Mouse (Mus musculus): ENCODE results near the gene Gpr4. TPM values are rescaled to one million over a fixed set of nuclear protein-coding genes. Genes with fewer than 3 reads are reported as not detected.
A peak's percentile ranks its signal among the peaks of the same experiment; 100 is the strongest.

Gene Gpr4
- polyA plus RNA-seq, 1 experiment: 6.5 TPM

DNA sequence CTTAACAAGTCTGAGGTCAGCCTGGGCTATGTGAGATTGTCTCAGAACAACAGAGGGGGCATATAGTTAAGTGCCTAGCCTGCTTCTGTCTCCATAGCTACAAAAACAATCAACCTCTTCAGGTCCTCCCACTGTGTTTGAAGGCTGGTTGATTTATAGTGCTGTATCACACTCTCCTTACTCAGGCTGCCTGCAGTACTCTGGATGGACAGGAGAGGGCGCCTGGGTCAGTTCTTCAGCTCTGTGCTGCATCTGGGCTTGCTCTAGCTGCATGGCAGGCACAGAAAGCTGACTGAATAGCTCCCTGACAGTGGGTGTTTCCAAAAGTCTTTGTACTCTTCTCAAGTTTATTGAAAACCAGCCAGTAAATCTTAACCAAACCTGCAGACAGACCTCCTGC lies 27.1 kb downstream of the Gpr4 start:
- no peak overlapping the region for H3K27ac ChIP-seq (ENCODE audit: insufficient read depth, low read length)
- WGBS: 7% methylated on average over 1 of the region's 1 CpGs
- TF ChIP-seq POLR2A (IDR thresholded peaks at IDR 0.05; ENCODE audit: low read depth, low read length): no peak
- TF ChIP-seq CTCF (IDR thresholded peaks at IDR 0.05; ENCODE audit: extremely low read depth, insufficient read depth, insufficient read length, insufficient replicate concordance): peak; percentile 95
- H3K27me3 ChIP-seq (ENCODE audit: control insufficient read depth, insufficient read depth, low read length): no peaks in the 10 kb centered on the region
- no peaks in the 10 kb centered on the region for H3K4me1 ChIP-seq (ENCODE audit: control insufficient read depth, insufficient read depth, insufficient read length)
- H3K4me3 ChIP-seq (ENCODE audit: extremely low read depth, insufficient read depth, insufficient read length): no peak overlapping the region
- peak; percentile 71 to 86 for DNase-seq (ENCODE audit: low read depth in 1 of 2, low spot score in 2 of 2)
- H3K36me3 ChIP-seq (ENCODE audit: control insufficient read depth, insufficient read depth, low read length): no peaks in the 10 kb centered on the region

DNA sequence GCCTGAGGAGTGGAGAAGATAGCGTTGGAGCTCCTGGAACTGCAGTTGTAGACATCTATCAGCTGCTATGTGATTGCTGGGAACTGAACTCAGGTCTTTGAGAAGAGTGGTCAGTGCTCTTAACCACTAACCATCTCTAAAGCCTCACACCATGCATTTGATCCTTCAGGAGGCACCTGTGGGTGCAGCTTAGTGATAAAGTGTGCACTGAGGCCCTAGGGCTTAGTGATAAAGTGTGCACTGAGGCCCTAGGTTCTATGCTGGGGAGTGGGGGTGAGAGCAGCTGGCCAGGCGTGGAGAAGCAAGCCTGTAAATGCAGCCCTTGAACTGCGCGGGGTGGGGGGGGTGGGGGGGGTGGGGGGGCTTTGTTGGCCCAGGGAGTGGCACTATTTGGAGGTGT lies 27.6 kb downstream of the Gpr4 start:
- no peak overlapping the region for H3K27ac ChIP-seq (ENCODE audit: insufficient read depth, low read length)
- 58% methylated on average over 4 of the region's 4 CpGs for WGBS
- H3K4me1 ChIP-seq (ENCODE audit: control insufficient read depth, insufficient read depth, insufficient read length): no peaks in the 10 kb centered on the region
- TF ChIP-seq POLR2A (IDR thresholded peaks at IDR 0.05; ENCODE audit: low read depth, low read length) (no peak), CTCF (IDR thresholded peaks at IDR 0.05; ENCODE audit: extremely low read depth, insufficient read depth, insufficient read length, insufficient replicate concordance) (no peak)
- DNase-seq (ENCODE audit: low read depth in 1 of 2, low spot score in 2 of 2): no peak
- H3K4me3 ChIP-seq (ENCODE audit: extremely low read depth, insufficient read depth, insufficient read length): no peak overlapping the region
- peaks cover 3% of the 10 kb centered on the region; the same call in 1 of the 2 replicates for H3K36me3 ChIP-seq (ENCODE audit: control insufficient read depth, insufficient read depth, low read length)
- H3K27me3 ChIP-seq (ENCODE audit: control insufficient read depth, insufficient read depth, low read length): no peaks in the 10 kb centered on the region

DNA sequence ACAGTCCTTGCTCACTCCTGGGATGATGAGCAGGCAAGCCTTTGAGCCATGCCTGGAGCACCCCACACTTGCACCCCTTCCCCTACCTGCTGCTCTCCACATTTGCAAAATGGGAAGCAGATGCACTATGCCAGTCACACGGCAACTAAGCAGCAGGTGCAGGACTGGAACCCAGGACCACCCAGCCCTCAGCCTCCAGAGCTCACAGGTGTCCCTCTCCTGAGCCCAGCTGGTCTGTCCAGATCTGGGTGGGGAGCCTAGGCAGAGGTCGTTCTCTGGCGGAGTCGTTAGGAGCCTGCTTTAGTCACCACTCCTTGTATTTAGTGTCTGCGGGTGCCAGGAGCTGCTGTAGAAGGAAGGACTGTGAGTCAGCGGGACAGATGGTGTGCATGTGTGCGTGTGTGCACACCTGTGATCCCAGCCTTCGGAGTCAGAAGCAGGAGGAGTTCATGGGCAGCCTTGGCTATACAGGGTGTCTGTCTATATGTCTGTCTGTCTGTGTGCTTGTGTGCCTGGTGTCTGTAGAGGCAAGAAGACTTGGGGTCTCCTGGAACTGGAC lies 28.6 kb downstream of the Gpr4 start:
- H3K36me3 ChIP-seq (ENCODE audit: control insufficient read depth, insufficient read depth, low read length): peaks cover 6% of the 10 kb centered on the region
- no peak overlapping the region for H3K4me3 ChIP-seq (ENCODE audit: extremely low read depth, insufficient read depth, insufficient read length)
- no peak for DNase-seq (ENCODE audit: low read depth in 1 of 2, low spot score in 2 of 2)
- TF ChIP-seq POLR2A (IDR thresholded peaks at IDR 0.05; ENCODE audit: low read depth, low read length) (no peak), CTCF (IDR thresholded peaks at IDR 0.05; ENCODE audit: extremely low read depth, insufficient read depth, insufficient read length, insufficient replicate concordance) (no peak)
- H3K27ac ChIP-seq (ENCODE audit: insufficient read depth, low read length): no peak overlapping the region
- WGBS: 94% methylated on average over 8 of the region's 8 CpGs
- H3K27me3 ChIP-seq (ENCODE audit: control insufficient read depth, insufficient read depth, low read length): no peaks in the 10 kb centered on the region
- H3K4me1 ChIP-seq (ENCODE audit: control insufficient read depth, insufficient read depth, insufficient read length): no peaks in the 10 kb centered on the region

DNA sequence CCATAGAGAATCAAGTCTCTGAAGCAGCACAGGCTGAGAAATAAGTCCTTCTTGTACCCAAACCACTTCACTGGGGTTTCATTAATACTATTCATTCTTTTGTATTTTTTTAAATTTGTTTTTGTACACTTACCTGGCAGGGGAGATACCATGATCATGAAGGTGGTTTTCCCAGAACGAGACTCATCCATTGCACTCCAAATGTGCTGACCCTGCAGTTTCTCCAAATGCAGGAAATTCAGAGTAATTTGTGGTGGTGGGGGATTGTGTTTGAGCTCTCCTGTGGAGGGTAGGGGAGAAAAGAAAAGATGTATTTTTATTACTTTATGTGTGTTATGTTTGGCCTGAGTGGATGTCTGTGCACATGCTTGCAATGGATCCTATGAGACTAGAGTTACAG lies 29.7 kb downstream of the Gpr4 start:
- Histone ChIP-seq H3K27me3 (ENCODE audit: control insufficient read depth, insufficient read depth, low read length) (no peaks in the 10 kb centered on the region), H3K36me3 (ENCODE audit: control insufficient read depth, insufficient read depth, low read length) (peaks cover 6% of the 10 kb centered on the region), H3K4me1 (ENCODE audit: control insufficient read depth, insufficient read depth, insufficient read length) (no peaks in the 10 kb centered on the region), H3K27ac (ENCODE audit: insufficient read depth, low read length) (no peak overlapping the region), H3K4me3 (ENCODE audit: extremely low read depth, insufficient read depth, insufficient read length) (no peak overlapping the region)
- TF ChIP-seq CTCF (IDR thresholded peaks at IDR 0.05; ENCODE audit: extremely low read depth, insufficient read depth, insufficient read length, insufficient replicate concordance) (no peak), POLR2A (IDR thresholded peaks at IDR 0.05; ENCODE audit: low read depth, low read length) (no peak)
- WGBS: 98% methylated on average over 1 of the region's 1 CpGs
- DNase-seq (ENCODE audit: low read depth in 1 of 2, low spot score in 2 of 2): no peak

DNA sequence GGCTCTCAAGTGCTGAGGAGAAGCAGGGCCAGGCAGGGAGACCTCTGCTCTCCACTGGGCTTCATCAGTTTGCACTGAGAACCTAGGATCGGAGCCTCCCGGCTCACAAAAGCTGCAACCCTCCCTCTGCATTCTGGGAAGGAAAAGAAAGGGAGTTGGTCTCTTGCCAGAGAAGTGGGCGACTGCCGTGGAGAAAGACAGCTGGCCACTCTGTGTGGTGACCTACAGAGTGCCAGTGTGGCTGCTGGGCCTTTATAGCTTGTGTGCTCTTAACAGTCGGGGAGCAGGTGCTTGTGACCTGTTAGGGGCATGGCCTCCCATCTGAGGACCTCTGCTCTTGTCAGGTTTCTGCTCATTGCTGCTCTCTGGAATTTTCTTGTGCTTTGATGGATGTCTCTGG lies 31.5 kb downstream of the Gpr4 start:
- Histone ChIP-seq H3K27me3 (ENCODE audit: control insufficient read depth, insufficient read depth, low read length) (no peaks in the 10 kb centered on the region), H3K4me1 (ENCODE audit: control insufficient read depth, insufficient read depth, insufficient read length) (peaks cover 6% of the 10 kb centered on the region; the same call in 1 of the 2 replicates), H3K36me3 (ENCODE audit: control insufficient read depth, insufficient read depth, low read length) (peaks cover 6% of the 10 kb centered on the region), H3K27ac (ENCODE audit: insufficient read depth, low read length) (no peak overlapping the region), H3K4me3 (ENCODE audit: extremely low read depth, insufficient read depth, insufficient read length) (no peak overlapping the region)
- 90% methylated on average over 5 of the region's 5 CpGs for WGBS
- DNase-seq (ENCODE audit: low read depth in 1 of 2, low spot score in 2 of 2): no peak
- no peak for TF ChIP-seq CTCF (IDR thresholded peaks at IDR 0.05; ENCODE audit: extremely low read depth, insufficient read depth, insufficient read length, insufficient replicate concordance)
- TF ChIP-seq POLR2A (IDR thresholded peaks at IDR 0.05; ENCODE audit: low read depth, low read length): no peak

DNA sequence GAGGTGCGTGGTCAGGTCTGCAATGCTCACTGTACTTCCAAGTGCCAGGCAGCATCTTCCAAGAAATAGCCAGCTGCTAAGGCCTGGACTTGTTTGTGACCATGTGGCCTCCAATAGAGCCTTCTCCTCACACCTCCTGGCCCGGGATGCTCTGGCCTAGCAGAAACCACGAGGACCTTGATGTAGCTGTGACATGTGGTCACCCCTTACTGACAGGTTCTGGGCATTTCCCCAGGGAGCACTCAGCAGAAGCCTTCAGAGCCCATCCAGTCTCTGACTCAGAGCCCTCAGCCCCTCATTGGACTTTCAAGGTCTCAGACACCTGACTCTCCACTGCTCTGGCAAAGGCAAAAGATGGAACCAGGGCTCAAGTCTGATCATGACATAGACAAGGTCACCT lies 32.7 kb downstream of the Gpr4 start:
- TF ChIP-seq CTCF (IDR thresholded peaks at IDR 0.05; ENCODE audit: extremely low read depth, insufficient read depth, insufficient read length, insufficient replicate concordance): no peak
- no peak for TF ChIP-seq POLR2A (IDR thresholded peaks at IDR 0.05; ENCODE audit: low read depth, low read length)
- Histone ChIP-seq H3K27me3 (ENCODE audit: control insufficient read depth, insufficient read depth, low read length) (no peaks in the 10 kb centered on the region), H3K4me1 (ENCODE audit: control insufficient read depth, insufficient read depth, insufficient read length) (peaks cover 6% of the 10 kb centered on the region; the same call in 1 of the 2 replicates), H3K27ac (ENCODE audit: insufficient read depth, low read length) (no peak overlapping the region), H3K36me3 (ENCODE audit: control insufficient read depth, insufficient read depth, low read length) (peaks cover 6% of the 10 kb centered on the region), H3K4me3 (ENCODE audit: extremely low read depth, insufficient read depth, insufficient read length) (no peak overlapping the region)
- no peak for DNase-seq (ENCODE audit: low read depth in 1 of 2, low spot score in 2 of 2)
- 73% methylated on average over 3 of the region's 3 CpGs for WGBS

DNA sequence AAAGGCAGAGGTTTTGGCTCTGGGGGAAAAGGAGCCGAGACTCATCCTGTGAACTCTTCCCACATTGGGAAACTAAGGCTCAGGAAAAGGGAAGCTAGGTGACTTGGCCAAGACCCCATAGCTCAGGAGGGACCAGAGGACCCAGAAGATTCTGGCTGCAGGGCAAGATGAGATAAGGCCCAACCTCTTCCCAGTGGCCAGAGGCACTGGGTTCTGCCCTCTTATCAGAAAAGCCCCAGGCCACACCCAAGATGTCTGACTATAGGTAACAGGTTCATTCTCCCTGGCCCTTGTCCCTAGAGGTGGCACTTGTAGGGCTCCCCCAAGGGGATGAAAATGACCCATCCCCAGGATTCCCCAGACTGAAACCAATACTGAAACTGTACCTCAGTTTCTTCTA lies 34.5 kb downstream of the Gpr4 start:
- peaks cover 6% of the 10 kb centered on the region for H3K36me3 ChIP-seq (ENCODE audit: control insufficient read depth, insufficient read depth, low read length)
- H3K27ac ChIP-seq (ENCODE audit: insufficient read depth, low read length): no peak overlapping the region
- H3K4me1 ChIP-seq (ENCODE audit: control insufficient read depth, insufficient read depth, insufficient read length): peaks cover 6% of the 10 kb centered on the region; the same call in 1 of the 2 replicates
- TF ChIP-seq POLR2A (IDR thresholded peaks at IDR 0.05; ENCODE audit: low read depth, low read length): no peak
- TF ChIP-seq CTCF (IDR thresholded peaks at IDR 0.05; ENCODE audit: extremely low read depth, insufficient read depth, insufficient read length, insufficient replicate concordance): no peak
- no peak overlapping the region for H3K4me3 ChIP-seq (ENCODE audit: extremely low read depth, insufficient read depth, insufficient read length)
- WGBS: 86% methylated on average over 1 of the region's 1 CpGs
- no peaks in the 10 kb centered on the region for H3K27me3 ChIP-seq (ENCODE audit: control insufficient read depth, insufficient read depth, low read length)
- DNase-seq (ENCODE audit: low read depth in 1 of 2, low spot score in 2 of 2): no peak

Measured in spleen, adult 2 months (tissue).